Mouse (Mus musculus): Measurements from ENCODE around the gene Dpp7. TPM values are rescaled to one million over a fixed set of nuclear protein-coding genes. Genes with fewer than 3 reads are reported as not detected.

Gene Dpp7
- polyA plus RNA-seq, 1 experiment from 2014 or later, result 14.4 TPM

- Histone ChIP-seq H3K9me3 (no peaks in the 10 kb centered on the region), H3K4me2 (peak within 1 kb of the TSS; percentile 74), H3K4me3 (peak within 1 kb of the TSS; percentile 51), H3K9ac (peak within 1 kb of the TSS; percentile 59), H3K27ac (replicated peaks) (no peak within 1 kb of the TSS), H3K36me3 (no peaks in the 10 kb centered on the region), H3K27me3 (replicated peaks) (peaks cover 92% of the 10 kb centered on the region), H3K4me1 (peaks cover 27% of the 10 kb centered on the region)
- ATAC-seq (ENCODE audit: extremely low read depth, insufficient number of reproducible peaks, low FRiP score, low TSS enrichment), result 0 out of 2 replicates have a peak, but pooled peaks have one; percentile 22
- 2% methylated on average over 57 of the region's 57 CpGs for WGBS
These were observed 39.8 kb upstream of the Dpp7 start, which contains the start of gene Entpd2 for GRCm38 (mm10) chr2:25395721-25396596. TSS of gene Entpd2 (plus strand) at chr2:25395874.

DNA sequence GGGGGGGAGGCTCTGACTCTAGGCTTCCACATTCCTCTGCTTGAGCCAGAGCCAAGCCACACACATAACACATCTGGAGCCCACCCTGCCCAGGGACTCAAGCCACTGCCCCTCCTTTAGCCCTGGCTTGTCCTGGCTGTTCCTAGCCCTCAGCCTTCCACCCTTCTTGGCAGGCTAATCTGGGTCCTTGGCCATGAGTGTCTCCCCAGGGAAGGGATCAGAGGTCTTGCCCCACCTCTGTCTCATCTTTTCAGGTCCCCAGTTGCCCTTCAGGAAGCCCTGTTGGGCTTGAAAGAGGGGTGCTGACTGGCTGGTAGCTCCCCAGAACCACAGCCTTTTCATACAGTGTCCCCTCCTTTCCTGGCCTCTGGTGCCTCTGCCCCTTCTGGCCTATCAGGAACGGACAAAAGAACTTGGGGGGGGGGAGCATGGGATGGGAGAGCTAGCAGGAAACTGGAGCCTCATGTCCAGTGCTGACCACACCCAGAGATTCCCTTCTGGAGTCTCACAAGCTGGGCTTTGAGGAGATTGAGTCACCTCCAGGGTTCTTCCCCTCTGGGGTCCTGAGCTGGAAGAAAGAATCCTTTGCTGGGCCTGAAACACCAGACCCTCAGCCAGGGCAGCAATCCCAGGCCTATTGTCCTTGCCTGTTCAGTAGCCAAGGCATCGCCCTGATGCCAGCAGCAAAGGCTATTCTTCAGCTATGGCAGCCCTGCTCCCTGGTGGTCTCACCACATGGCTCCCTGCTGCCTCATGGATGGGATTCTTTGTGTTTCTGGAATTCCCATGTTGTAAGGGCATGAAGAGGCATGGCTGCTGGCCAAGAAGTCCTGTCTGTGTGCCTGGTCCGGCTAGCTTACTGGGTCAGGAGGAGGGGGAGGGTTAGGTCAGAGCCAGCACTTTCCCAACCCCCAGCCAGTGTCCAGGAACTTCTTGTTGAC lies 38.4 kb upstream of the Dpp7 start:
- Histone ChIP-seq H3K27me3 (replicated peaks) (peaks cover 78% of the 10 kb centered on the region), H3K4me2 (no peak overlapping the region), H3K9me3 (no peaks in the 10 kb centered on the region), H3K36me3 (no peaks in the 10 kb centered on the region), H3K27ac (replicated peaks) (no peak overlapping the region), H3K9ac (no peak overlapping the region), H3K4me3 (no peak overlapping the region), H3K4me1 (peaks cover 24% of the 10 kb centered on the region)
- no peak for ATAC-seq (ENCODE audit: extremely low read depth, insufficient number of reproducible peaks, low FRiP score, low TSS enrichment)
- 37% methylated on average over 3 of the region's 3 CpGs for WGBS

DNA sequence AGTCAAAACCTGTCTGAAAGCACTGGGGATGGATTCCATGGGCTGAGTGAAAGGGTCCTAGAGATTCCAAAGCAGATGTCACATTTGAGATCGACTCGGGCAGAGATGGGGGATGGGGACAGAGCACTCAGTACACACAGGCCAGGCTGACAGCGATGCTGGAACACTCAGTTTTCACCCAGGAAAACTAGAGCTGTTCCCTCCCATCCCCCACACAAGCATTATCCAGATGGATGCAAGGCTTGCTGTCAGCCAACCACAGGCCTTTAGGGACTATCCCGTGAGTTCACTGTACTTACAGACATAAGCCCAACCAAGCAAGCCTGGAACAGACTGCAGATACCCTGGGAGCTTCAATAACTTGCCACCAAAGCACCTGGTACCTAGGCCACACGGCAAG lies 35.1 kb upstream of the Dpp7 start:
- no peak for ATAC-seq (ENCODE audit: extremely low read depth, insufficient number of reproducible peaks, low FRiP score, low TSS enrichment)
- no peak overlapping the region for H3K27ac ChIP-seq (replicated peaks)
- no peak overlapping the region for H3K4me2 ChIP-seq
- H3K9me3 ChIP-seq, result no peaks in the 10 kb centered on the region
- no peaks in the 10 kb centered on the region for H3K36me3 ChIP-seq
- peaks cover 22% of the 10 kb centered on the region for H3K4me1 ChIP-seq
- H3K9ac ChIP-seq, result no peak overlapping the region
- H3K4me3 ChIP-seq, result no peak overlapping the region
- WGBS, result 57% methylated on average over 5 of the region's 5 CpGs
- peaks cover 58% of the 10 kb centered on the region for H3K27me3 ChIP-seq (replicated peaks)

DNA sequence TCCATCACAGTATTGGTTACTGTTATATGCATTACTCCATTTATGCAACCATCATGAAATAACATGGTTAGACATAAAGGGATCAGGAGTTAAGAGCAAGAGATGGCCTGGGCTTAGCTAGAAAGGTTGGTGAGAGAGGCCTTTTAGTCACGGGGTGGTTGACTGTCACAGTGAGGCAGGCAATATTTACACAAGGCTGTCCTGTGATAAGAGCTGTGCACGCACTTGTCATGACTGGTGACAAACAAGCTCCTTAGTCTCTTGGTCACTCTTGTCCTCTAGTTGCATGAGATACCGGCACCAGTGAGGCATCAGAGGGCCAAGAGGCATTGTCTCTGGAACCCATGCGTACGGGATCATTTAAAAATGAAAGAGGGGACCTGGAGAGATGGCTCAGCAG lies 28.3 kb upstream of the Dpp7 start:
- no peak for ATAC-seq (ENCODE audit: extremely low read depth, insufficient number of reproducible peaks, low FRiP score, low TSS enrichment)
- WGBS, result 53% methylated on average over 5 of the region's 5 CpGs
- Histone ChIP-seq H3K4me2 (no peak overlapping the region), H3K4me1 (no peaks in the 10 kb centered on the region), H3K4me3 (no peak overlapping the region), H3K9me3 (no peaks in the 10 kb centered on the region), H3K27ac (replicated peaks) (no peak overlapping the region), H3K36me3 (no peaks in the 10 kb centered on the region), H3K9ac (no peak overlapping the region), H3K27me3 (replicated peaks) (peaks cover 25% of the 10 kb centered on the region; the same call in 1 of the 2 replicates)

- Histone ChIP-seq H3K4me3 (no peak overlapping the region), H3K9ac (no peak overlapping the region), H3K4me2 (no peak overlapping the region), H3K27me3 (replicated peaks) (peaks cover 13% of the 10 kb centered on the region), H3K9me3 (no peaks in the 10 kb centered on the region), H3K36me3 (peaks cover 33% of the 10 kb centered on the region), H3K27ac (replicated peaks) (no peak overlapping the region), H3K4me1 (peaks cover 23% of the 10 kb centered on the region)
- ATAC-seq (ENCODE audit: extremely low read depth, insufficient number of reproducible peaks, low FRiP score, low TSS enrichment), result no peak
- WGBS, result 57% methylated on average over 4 of the region's 4 CpGs
These were observed 20.4 kb upstream of the Dpp7 start for GRCm38 (mm10) chr2:25376589-25376988.

GRCm38 (mm10) chr2:25373431-25373830 lies 17.3 kb upstream of the Dpp7 start:
- no peak overlapping the region for H3K27ac ChIP-seq (replicated peaks)
- no peaks in the 10 kb centered on the region for H3K9me3 ChIP-seq
- peak overlapping the region; percentile 96 for H3K4me2 ChIP-seq
- H3K4me1 ChIP-seq, result peaks cover 27% of the 10 kb centered on the region
- H3K27me3 ChIP-seq (replicated peaks), result peaks cover 27% of the 10 kb centered on the region
- WGBS, result 64% methylated on average over 2 of the region's 2 CpGs
- peak overlapping the region; percentile 76 for H3K4me3 ChIP-seq
- peak overlapping the region; percentile 86 for H3K9ac ChIP-seq
- peaks cover 31% of the 10 kb centered on the region for H3K36me3 ChIP-seq
- no peak for ATAC-seq (ENCODE audit: extremely low read depth, insufficient number of reproducible peaks, low FRiP score, low TSS enrichment)

DNA sequence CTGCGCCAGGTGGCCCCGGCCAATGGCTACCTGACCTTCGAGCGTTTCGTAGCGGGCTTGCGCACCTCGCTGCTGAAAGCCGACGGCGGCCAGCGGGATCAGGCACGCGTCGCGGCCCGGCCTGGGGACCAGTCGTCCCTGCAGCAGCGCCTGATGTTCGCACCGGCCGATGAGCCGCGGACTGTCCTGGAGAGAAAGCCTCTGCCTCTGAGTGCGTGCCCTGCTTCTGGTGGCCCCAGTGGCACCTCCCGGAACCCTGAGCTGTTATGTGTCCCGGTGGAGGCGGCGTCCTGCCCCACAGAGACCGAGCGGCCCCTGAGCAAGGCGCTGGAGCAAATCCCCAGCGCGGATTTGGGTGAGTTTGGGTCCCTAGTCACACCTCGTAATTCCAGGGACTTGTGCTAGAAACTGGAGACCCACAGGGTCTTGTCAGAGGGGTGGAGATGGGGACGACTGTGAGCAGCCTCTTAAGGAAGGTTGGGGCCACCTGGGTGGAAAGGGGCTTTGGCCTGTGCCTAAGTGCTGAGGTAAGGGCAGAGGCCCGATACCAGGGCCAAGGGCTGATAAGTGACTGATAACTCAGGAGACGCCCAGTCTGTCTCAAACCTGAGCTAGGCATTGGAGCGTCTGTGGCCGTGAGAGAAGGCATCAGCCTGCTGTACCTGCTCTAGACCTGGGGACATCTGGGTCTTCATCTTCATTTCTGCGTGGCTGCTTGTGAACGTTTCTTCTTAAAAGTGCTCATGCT lies 16.7 kb upstream of the Dpp7 start:
- peak; percentile 11; the same call in 1 of the 2 replicates for ATAC-seq (ENCODE audit: extremely low read depth, insufficient number of reproducible peaks, low FRiP score, low TSS enrichment)
- Histone ChIP-seq H3K27ac (replicated peaks) (no peak overlapping the region; the same call in 1 of the 2 replicates), H3K36me3 (peaks cover 26% of the 10 kb centered on the region), H3K9ac (peak overlapping the region; percentile 86), H3K4me1 (peaks cover 27% of the 10 kb centered on the region), H3K9me3 (no peaks in the 10 kb centered on the region), H3K27me3 (replicated peaks) (peaks cover 32% of the 10 kb centered on the region), H3K4me3 (peak overlapping the region; percentile 76), H3K4me2 (peak overlapping the region; percentile 96)
- 3% methylated on average over 42 of the region's 42 CpGs for WGBS

DNA sequence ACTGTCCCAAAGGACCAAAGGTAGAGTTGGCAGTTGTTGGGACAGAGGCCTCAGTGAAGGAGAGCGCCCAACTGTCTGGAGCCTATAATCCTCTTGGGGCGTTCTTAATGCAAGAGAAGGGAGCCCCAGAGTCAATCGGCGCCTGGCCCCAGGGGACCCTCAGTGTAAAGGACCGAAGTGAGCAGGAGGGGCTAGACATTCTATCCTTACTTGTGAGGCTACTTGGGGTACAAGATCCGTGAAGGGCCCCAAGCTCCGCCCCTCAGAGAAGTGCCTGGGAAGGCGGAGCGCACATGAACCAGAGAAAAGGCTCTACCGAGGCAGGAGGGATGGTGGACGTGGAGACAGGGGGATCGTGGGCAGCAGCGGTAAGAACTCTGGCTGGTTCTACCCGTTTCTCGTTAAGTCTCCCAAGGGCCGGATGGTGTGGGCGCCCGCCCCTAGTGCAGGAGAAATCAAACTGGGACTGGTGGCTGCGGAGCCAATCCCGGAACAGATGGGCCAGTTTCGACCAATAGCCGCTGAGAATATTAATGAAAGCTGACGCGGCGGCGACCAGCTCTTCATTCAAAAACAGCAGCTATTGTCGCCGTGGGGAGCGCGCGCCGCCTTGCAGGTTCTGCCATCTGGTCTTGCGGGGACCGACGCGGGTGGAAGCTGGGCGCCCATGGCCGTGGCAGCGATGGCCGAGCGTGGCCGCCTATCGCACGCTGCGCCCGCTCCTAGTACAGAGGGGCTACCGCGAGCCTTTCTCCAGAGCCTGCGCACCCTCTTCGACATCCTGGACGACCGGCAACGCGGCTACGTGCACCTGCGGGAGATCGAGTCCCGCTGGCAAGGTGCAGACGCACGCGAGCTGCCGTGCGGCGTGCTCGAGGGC lies 15.8 kb upstream of the Dpp7 start, which contains the start of gene Sapcd2:
TSS of gene Sapcd2 (plus strand) at position 558 of the 880 bp plus-strand sequence.
- Histone ChIP-seq H3K4me2 (peak within 1 kb of the TSS; percentile 96), H3K9ac (peak within 1 kb of the TSS; percentile 86), H3K4me3 (peak within 1 kb of the TSS; percentile 76), H3K4me1 (peaks cover 27% of the 10 kb centered on the region), H3K36me3 (peaks cover 17% of the 10 kb centered on the region), H3K9me3 (no peaks in the 10 kb centered on the region), H3K27me3 (replicated peaks) (peaks cover 38% of the 10 kb centered on the region), H3K27ac (replicated peaks) (peak within 1 kb of the TSS; percentile 51)
- peak; percentile 68; the same call in 1 of the 2 replicates for ATAC-seq (ENCODE audit: extremely low read depth, insufficient number of reproducible peaks, low FRiP score, low TSS enrichment)
- 1% methylated on average over 65 of the region's 65 CpGs for WGBS

- no peak for ATAC-seq (ENCODE audit: extremely low read depth, insufficient number of reproducible peaks, low FRiP score, low TSS enrichment)
- H3K27me3 ChIP-seq (replicated peaks), result peaks cover 49% of the 10 kb centered on the region
- H3K36me3 ChIP-seq, result peaks cover 3% of the 10 kb centered on the region
These were observed 13.8 kb upstream of the Dpp7 start for GRCm38 (mm10) chr2:25369996-25370395.

More at GRCm38 (mm10) chr2:25369996-25370395, 13.8 kb upstream of the Dpp7 start:
- H3K9ac ChIP-seq, result no peak overlapping the region
- no peak overlapping the region for H3K4me3 ChIP-seq
- no peak overlapping the region for H3K27ac ChIP-seq (replicated peaks)
- 67% methylated on average over 3 of the region's 3 CpGs for WGBS
- H3K4me1 ChIP-seq, result peaks cover 31% of the 10 kb centered on the region
- H3K4me2 ChIP-seq, result no peak overlapping the region
- no peaks in the 10 kb centered on the region for H3K9me3 ChIP-seq
